Mouse (Mus musculus) kidney, embryonic 14.5 days (tissue): ENCODE data around the gene Cd34. TPM values are rescaled to one million over a fixed set of nuclear protein-coding genes. Genes with fewer than 3 reads are reported as not detected.

Source experiments
- ATAC-seq: fragments of 200-750 bp; cut with Nextera tagmentation; 2 replicates; pipeline ENCODE4 v1.8.0; 2017; ENCODE audit warnings: moderate number of reproducible peaks, mild to moderate bottlenecking, moderate TSS enrichment, moderate library complexity; ENCODE audit not compliant: low FRiP score, low TSS enrichment
- H3K27ac ChIP-seq: fragments of 300-500 bp; sonication (generic); 2 replicates; pipeline ENCODE4 v1.5.1; 2014; ENCODE audit warnings: low read depth, mild to moderate bottlenecking, low read length, moderate library complexity, mixed read lengths
- H3K27me3 ChIP-seq: fragments of 300-500 bp; sonication (generic); 2 replicates; pipeline ENCODE4 v1.6.1; 2014; ENCODE audit warnings: mild to moderate bottlenecking, low read length; ENCODE audit not compliant: control insufficient read depth, insufficient read depth
- H3K36me3 ChIP-seq: fragments of 300-500 bp; sonication (generic); 2 replicates; pipeline ENCODE4 v1.6.1; 2014; ENCODE audit warnings: low read length, mixed read lengths; ENCODE audit not compliant: control insufficient read depth, insufficient read depth
- H3K4me1 ChIP-seq: fragments of 300-500 bp; sonication (generic); 2 replicates; pipeline ENCODE4 v1.6.1; 2014; ENCODE audit warnings: low read length, mixed read lengths; ENCODE audit not compliant: control insufficient read depth, insufficient read depth
- H3K4me2 ChIP-seq: fragments of 300-500 bp; sonication (generic); replicated peaks from 2 replicates; pipeline ENCODE4 v1.6.1; 2014; ENCODE audit warnings: low read depth, mild to moderate bottlenecking, low read length
- H3K4me3 ChIP-seq: fragments of 300-500 bp; sonication (generic); 2 replicates; pipeline ENCODE4 v1.5.1; 2014; ENCODE audit warnings: mild to moderate bottlenecking, low read length
- H3K9ac ChIP-seq: fragments of 300-500 bp; sonication (generic); 2 replicates; pipeline ENCODE4 v1.6.1; 2014; ENCODE audit warnings: low read depth, mild to moderate bottlenecking, low read length, moderate library complexity
- H3K9me3 ChIP-seq: fragments of 300-500 bp; sonication (generic); 2 replicates; pipeline ENCODE4 v1.6.1; 2016; ENCODE audit warnings: low read length; ENCODE audit not compliant: control insufficient read depth
- WGBS: fragments of 180-500 bp; shearing (Covaris S2); extraction: QIAGEN DNeasy Blood & Tissue Kit; methylation state at CpG from one replicate; pipeline ENCODE4 v1.1.7; 2014; 5-methylcytosine and 5-hydroxymethylcytosine counted together
- polyA plus RNA-seq: library from polyadenylated mRNA; unstranded; fragments of >200 nt; fragmentation: Nextera tagmentation; extraction: Ambion mirVana; gene quantifications from 2 replicates; pipeline ENCODE4 v1.2.1, GENCODE M21; 2014

The Cd34 gene
- polyA plus RNA-seq, 1 experiment from 2014 or later, result 90.2 TPM

- H3K27me3 ChIP-seq, result no peaks in the 10 kb centered on the region
- H3K4me1 ChIP-seq, result peaks cover 6% of the 10 kb centered on the region; the same call in 1 of the 2 replicates
- ATAC-seq, result no peak
- no peak overlapping the region for H3K4me2 ChIP-seq
- H3K9ac ChIP-seq, result no peak overlapping the region
- H3K36me3 ChIP-seq, result no peaks in the 10 kb centered on the region
- H3K9me3 ChIP-seq, result no peaks in the 10 kb centered on the region
- WGBS, result 45% methylated on average over 5 of the region's 5 CpGs
- H3K4me3 ChIP-seq, result no peak overlapping the region
- H3K27ac ChIP-seq, result no peak overlapping the region
These were observed 39.5 kb downstream of the Cd34 start for GRCm38 (mm10) chr1:194977946-194978720.

- H3K9me3 ChIP-seq, result no peaks in the 10 kb centered on the region
- no peak overlapping the region for H3K27ac ChIP-seq
- H3K36me3 ChIP-seq, result no peaks in the 10 kb centered on the region
- peaks cover 6% of the 10 kb centered on the region; the same call in 1 of the 2 replicates for H3K4me1 ChIP-seq
- no peak overlapping the region for H3K9ac ChIP-seq
- no peaks in the 10 kb centered on the region for H3K27me3 ChIP-seq
- 68% methylated on average over 1 of the region's 1 CpGs for WGBS
- no peak for ATAC-seq
- no peak overlapping the region for H3K4me3 ChIP-seq
- H3K4me2 ChIP-seq, result no peak overlapping the region
These were observed 42.3 kb downstream of the Cd34 start for GRCm38 (mm10) chr1:194980826-194981435.

GRCm38 (mm10) chr1:194982931-194983690, 44.5 kb downstream of the Cd34 start:
- no peaks in the 10 kb centered on the region for H3K36me3 ChIP-seq
- no peak for ATAC-seq
- H3K4me2 ChIP-seq, result no peak overlapping the region
- no peak overlapping the region for H3K4me3 ChIP-seq
- no peak overlapping the region for H3K27ac ChIP-seq
- H3K4me1 ChIP-seq, result no peaks in the 10 kb centered on the region; the same call in 1 of the 2 replicates
- H3K27me3 ChIP-seq, result no peaks in the 10 kb centered on the region
- no peaks in the 10 kb centered on the region for H3K9me3 ChIP-seq
- 88% methylated on average over 5 of the region's 5 CpGs for WGBS
- no peak overlapping the region for H3K9ac ChIP-seq

- Histone ChIP-seq H3K9me3 (no peaks in the 10 kb centered on the region), H3K4me3 (no peak overlapping the region), H3K27me3 (no peaks in the 10 kb centered on the region), H3K4me1 (no peaks in the 10 kb centered on the region), H3K27ac (no peak overlapping the region), H3K9ac (no peak overlapping the region), H3K36me3 (no peaks in the 10 kb centered on the region), H3K4me2 (no peak overlapping the region)
- no peak for ATAC-seq
- 86% methylated on average over 3 of the region's 3 CpGs for WGBS
These were observed 46.3 kb downstream of the Cd34 start for GRCm38 (mm10) chr1:194984914-194985313.

- no peaks in the 10 kb centered on the region for H3K36me3 ChIP-seq
- no peak overlapping the region for H3K9ac ChIP-seq
- H3K4me1 ChIP-seq, result no peaks in the 10 kb centered on the region
- H3K27me3 ChIP-seq, result no peaks in the 10 kb centered on the region
- no peak overlapping the region for H3K4me3 ChIP-seq
- no peaks in the 10 kb centered on the region for H3K9me3 ChIP-seq
- no peak for ATAC-seq
- H3K27ac ChIP-seq, result no peak overlapping the region
- H3K4me2 ChIP-seq, result no peak overlapping the region
- 84% methylated on average over 4 of the region's 4 CpGs for WGBS
These were observed 47.0 kb downstream of the Cd34 start for GRCm38 (mm10) chr1:194985442-194986210.

- 93% methylated on average over 1 of the region's 1 CpGs for WGBS
- Histone ChIP-seq H3K4me2 (no peak overlapping the region), H3K27me3 (no peaks in the 10 kb centered on the region), H3K27ac (no peak overlapping the region), H3K9me3 (no peaks in the 10 kb centered on the region), H3K36me3 (no peaks in the 10 kb centered on the region), H3K4me3 (no peak overlapping the region), H3K9ac (no peak overlapping the region), H3K4me1 (no peaks in the 10 kb centered on the region)
- ATAC-seq, result no peak
These were observed 50.4 kb downstream of the Cd34 start for GRCm38 (mm10) chr1:194989024-194989423.

- no peaks in the 10 kb centered on the region for H3K4me1 ChIP-seq
- no peak overlapping the region for H3K9ac ChIP-seq
- H3K9me3 ChIP-seq, result no peaks in the 10 kb centered on the region
- H3K27me3 ChIP-seq, result no peaks in the 10 kb centered on the region
- 88% methylated on average over 2 of the region's 2 CpGs for WGBS
- no peak for ATAC-seq
- no peaks in the 10 kb centered on the region for H3K36me3 ChIP-seq
- H3K27ac ChIP-seq, result no peak overlapping the region
- no peak overlapping the region for H3K4me2 ChIP-seq
- H3K4me3 ChIP-seq, result no peak overlapping the region
These were observed 52.4 kb downstream of the Cd34 start for GRCm38 (mm10) chr1:194990976-194991375.

GRCm38 (mm10) chr1:194991654-194992053, 53.0 kb downstream of the Cd34 start:
- H3K9me3 ChIP-seq, result no peaks in the 10 kb centered on the region
- no peak for ATAC-seq
- no peak overlapping the region for H3K4me2 ChIP-seq
- no peak overlapping the region for H3K27ac ChIP-seq
- WGBS, result 86% methylated on average over 2 of the region's 2 CpGs
- H3K4me3 ChIP-seq, result no peak overlapping the region
- no peak overlapping the region for H3K9ac ChIP-seq
- no peaks in the 10 kb centered on the region for H3K27me3 ChIP-seq
- H3K4me1 ChIP-seq, result no peaks in the 10 kb centered on the region
- H3K36me3 ChIP-seq, result no peaks in the 10 kb centered on the region
